Mouse (Mus musculus): ENCODE results near the gene Gm8994. TPM values are rescaled to one million over a fixed set of nuclear protein-coding genes. Genes with fewer than 3 reads are reported as not detected.

Gene Gm8994
- total and polyA plus RNA-seq, 3 experiments, result not detected

DNA sequence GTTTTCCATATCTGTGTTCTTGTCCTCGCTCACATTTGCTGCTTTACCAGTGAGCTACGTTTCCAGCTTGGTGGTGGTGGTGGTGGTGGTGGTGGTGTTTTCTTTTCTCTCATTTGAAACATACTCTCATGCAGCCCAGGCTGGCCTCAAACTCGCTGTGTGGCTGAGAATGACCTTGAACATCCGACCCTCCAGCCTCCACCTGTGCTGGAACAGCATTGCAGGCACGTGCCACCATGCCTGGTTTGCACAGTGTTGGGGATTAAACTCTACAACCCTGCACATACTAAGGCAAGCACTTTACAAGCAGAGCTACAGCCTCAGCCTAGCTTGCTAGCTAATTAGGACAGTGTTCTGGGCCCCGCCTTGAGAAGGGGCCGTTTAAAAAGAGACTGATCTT lies 18.3 kb downstream of the Gm8994 start:
- Histone ChIP-seq H3K79me2 (replicated peaks; ENCODE audit: control insufficient read depth, insufficient read depth, low read length) (no peaks in the 10 kb centered on the region), H3K27ac (no peak overlapping the region), H3K4me3 (no peak overlapping the region), H3K9ac (ENCODE audit: low read depth, low read length) (no peak overlapping the region), H3K27me3 (ENCODE audit: control insufficient read depth, insufficient read depth, low read length) (no peaks in the 10 kb centered on the region), H3K36me3 (ENCODE audit: control insufficient read depth, insufficient read depth, low read length) (no peaks in the 10 kb centered on the region), H3K4me1 (ENCODE audit: control insufficient read depth, insufficient read depth, low read length) (no peaks in the 10 kb centered on the region)
- WGBS, result 74% methylated on average over 7 of the region's 7 CpGs
- no peak for TF ChIP-seq CTCF (IDR thresholded peaks at IDR 0.05)
- no peak for TF ChIP-seq POLR2A (IDR thresholded peaks at IDR 0.05; ENCODE audit: insufficient read depth, low read depth, low read length)
- no peak for TF ChIP-seq EP300 (IDR thresholded peaks at IDR 0.05; ENCODE audit: insufficient read depth, low read depth, low read length)
- intact Hi-C loops (cut with DNase I), result no loop called here
- DNase-seq, result no peak

DNA sequence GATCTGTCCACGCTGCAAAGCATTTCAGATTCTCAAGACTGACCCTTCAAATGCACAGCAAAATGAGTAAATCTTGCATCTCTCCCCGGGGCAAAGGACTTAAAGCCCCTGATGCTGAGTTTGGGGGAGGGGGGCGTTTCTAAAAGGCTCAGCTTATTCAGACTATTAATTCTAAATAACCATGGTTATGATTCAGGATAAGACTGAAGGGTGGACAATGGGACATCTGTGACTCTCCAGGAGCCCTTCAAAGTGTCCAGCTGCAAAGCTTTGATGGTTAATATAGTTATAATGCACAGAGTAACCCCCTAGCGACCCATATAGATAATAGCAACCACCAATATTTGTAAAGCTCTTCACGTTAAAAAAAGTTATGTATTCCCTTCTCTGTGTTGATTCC lies 19.7 kb downstream of the Gm8994 start:
- H3K4me1 ChIP-seq (ENCODE audit: control insufficient read depth, insufficient read depth, low read length), result no peaks in the 10 kb centered on the region
- H3K79me2 ChIP-seq (replicated peaks; ENCODE audit: control insufficient read depth, insufficient read depth, low read length), result no peaks in the 10 kb centered on the region
- no peaks in the 10 kb centered on the region for H3K36me3 ChIP-seq (ENCODE audit: control insufficient read depth, insufficient read depth, low read length)
- H3K9ac ChIP-seq (ENCODE audit: low read depth, low read length), result no peak overlapping the region
- H3K27ac ChIP-seq, result no peak overlapping the region
- intact Hi-C loops (cut with DNase I), result no loop called here
- H3K4me3 ChIP-seq, result no peak overlapping the region
- TF ChIP-seq EP300 (IDR thresholded peaks at IDR 0.05; ENCODE audit: insufficient read depth, low read depth, low read length), result no peak
- TF ChIP-seq CTCF (IDR thresholded peaks at IDR 0.05), result no peak
- TF ChIP-seq POLR2A (IDR thresholded peaks at IDR 0.05; ENCODE audit: insufficient read depth, low read depth, low read length), result no peak
- WGBS, result 58% methylated on average over 5 of the region's 5 CpGs
- no peaks in the 10 kb centered on the region for H3K27me3 ChIP-seq (ENCODE audit: control insufficient read depth, insufficient read depth, low read length)
- no peak for DNase-seq

- 59% methylated on average over 9 of the region's 9 CpGs for WGBS
- intact Hi-C loops (cut with DNase I), result no loop called here
Measured at GRCm38 (mm10) chr6:136347631-136348030, 20.3 kb downstream of the Gm8994 start.

DNA sequence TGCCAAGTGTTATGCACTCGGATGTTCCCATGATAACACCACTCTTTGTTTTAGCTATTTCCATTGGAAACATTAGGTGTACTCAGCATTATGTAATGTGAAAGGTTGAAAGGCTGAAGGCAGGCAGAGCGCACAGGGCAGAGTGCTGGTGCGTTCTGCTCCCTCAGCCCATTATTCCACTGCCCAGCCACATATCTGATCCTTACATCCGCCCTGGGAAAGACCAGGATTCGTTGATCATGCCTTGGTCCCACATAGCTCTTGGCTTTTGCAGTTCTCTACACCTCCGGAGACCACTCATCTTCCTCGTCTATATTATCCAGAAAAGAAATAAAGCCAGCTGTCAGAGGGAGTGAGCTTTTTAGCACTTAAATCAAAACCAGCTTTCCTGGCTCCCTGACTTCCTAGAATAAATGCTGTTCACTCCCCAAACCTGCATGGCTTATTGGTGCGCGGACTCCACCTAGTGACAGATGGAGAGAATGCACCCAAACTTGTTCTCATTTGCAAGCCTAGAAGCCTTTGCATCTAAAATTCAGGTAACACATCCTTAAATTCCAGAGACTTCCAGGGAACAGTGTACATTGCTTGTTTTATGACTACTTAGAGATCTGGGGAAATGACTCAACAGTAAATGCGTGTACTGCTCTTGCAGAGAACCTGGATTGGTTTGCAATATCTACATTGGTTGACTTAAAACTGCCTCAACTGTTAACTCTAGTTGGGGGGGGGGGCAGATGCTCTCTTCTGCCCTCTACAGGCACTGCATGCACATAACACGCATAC lies 26.3 kb downstream of the Gm8994 start:
- Histone ChIP-seq H3K27me3 (ENCODE audit: control insufficient read depth, insufficient read depth, low read length) (no peaks in the 10 kb centered on the region), H3K9ac (ENCODE audit: low read depth, low read length) (no peak overlapping the region), H3K4me1 (ENCODE audit: control insufficient read depth, insufficient read depth, low read length) (no peaks in the 10 kb centered on the region), H3K36me3 (ENCODE audit: control insufficient read depth, insufficient read depth, low read length) (no peaks in the 10 kb centered on the region), H3K79me2 (replicated peaks; ENCODE audit: control insufficient read depth, insufficient read depth, low read length) (no peaks in the 10 kb centered on the region), H3K4me3 (no peak overlapping the region), H3K27ac (no peak overlapping the region)
- peak; percentile 14 to 46 for DNase-seq
- TF ChIP-seq POLR2A (IDR thresholded peaks at IDR 0.05; ENCODE audit: insufficient read depth, low read depth, low read length) (no peak), CTCF (IDR thresholded peaks at IDR 0.05) (peak; percentile 83)
- WGBS, result 37% methylated on average over 11 of the region's 11 CpGs
- intact Hi-C loops (cut with DNase I), result loop anchor here (1.0 kb wide), 2 partner anchors 446 to 909 kb away; no protein-coding TSS in a partner anchor

More at GRCm38 (mm10) chr6:136347631-136348030, 20.3 kb downstream of the Gm8994 start:
- H3K79me2 ChIP-seq (replicated peaks; ENCODE audit: control insufficient read depth, insufficient read depth, low read length), result no peaks in the 10 kb centered on the region
- no peaks in the 10 kb centered on the region for H3K36me3 ChIP-seq (ENCODE audit: control insufficient read depth, insufficient read depth, low read length)
- DNase-seq, result no peak
- H3K4me3 ChIP-seq, result no peak overlapping the region
- TF ChIP-seq CTCF (IDR thresholded peaks at IDR 0.05) (no peak), EP300 (IDR thresholded peaks at IDR 0.05; ENCODE audit: insufficient read depth, low read depth, low read length) (no peak), POLR2A (IDR thresholded peaks at IDR 0.05; ENCODE audit: insufficient read depth, low read depth, low read length) (no peak)
- no peaks in the 10 kb centered on the region for H3K4me1 ChIP-seq (ENCODE audit: control insufficient read depth, insufficient read depth, low read length)
- no peaks in the 10 kb centered on the region for H3K27me3 ChIP-seq (ENCODE audit: control insufficient read depth, insufficient read depth, low read length)
- H3K27ac ChIP-seq, result no peak overlapping the region
- H3K9ac ChIP-seq (ENCODE audit: low read depth, low read length), result no peak overlapping the region

GRCm38 (mm10) chr6:136358471-136358870 lies 31.1 kb downstream of the Gm8994 start:
- Histone ChIP-seq H3K4me3 (no peak overlapping the region), H3K4me1 (ENCODE audit: control insufficient read depth, insufficient read depth, low read length) (no peaks in the 10 kb centered on the region; the same call in 1 of the 2 replicates), H3K27me3 (ENCODE audit: control insufficient read depth, insufficient read depth, low read length) (no peaks in the 10 kb centered on the region), H3K9ac (ENCODE audit: low read depth, low read length) (no peak overlapping the region), H3K27ac (no peak overlapping the region), H3K79me2 (replicated peaks; ENCODE audit: control insufficient read depth, insufficient read depth, low read length) (no peaks in the 10 kb centered on the region), H3K36me3 (ENCODE audit: control insufficient read depth, insufficient read depth, low read length) (no peaks in the 10 kb centered on the region)
- no peak for DNase-seq
- 78% methylated on average over 5 of the region's 5 CpGs for WGBS
- intact Hi-C loops (cut with DNase I), result no loop called here
- TF ChIP-seq EP300 (IDR thresholded peaks at IDR 0.05; ENCODE audit: insufficient read depth, low read depth, low read length) (no peak), POLR2A (IDR thresholded peaks at IDR 0.05; ENCODE audit: insufficient read depth, low read depth, low read length) (no peak), CTCF (IDR thresholded peaks at IDR 0.05) (no peak)

DNA sequence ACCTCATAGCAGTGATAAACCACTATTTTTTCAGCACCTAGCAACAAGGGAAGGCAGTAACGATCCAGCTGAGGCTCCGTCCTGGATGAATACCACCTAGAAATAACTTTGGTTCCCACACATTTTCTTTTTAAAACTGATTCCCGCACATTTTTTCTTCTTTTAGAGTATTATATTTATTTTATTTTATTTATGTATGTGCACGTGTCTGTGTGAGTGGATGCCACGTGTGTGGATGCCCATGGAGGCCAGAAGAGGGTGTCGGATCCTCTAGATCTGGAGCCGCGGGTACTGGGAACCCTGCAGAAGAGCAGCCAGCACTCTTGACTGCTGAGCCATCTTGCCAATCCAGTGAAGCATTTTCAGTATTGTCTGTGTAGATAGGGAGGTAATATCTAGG lies 36.0 kb downstream of the Gm8994 start:
- no peak overlapping the region for H3K27ac ChIP-seq
- H3K9ac ChIP-seq (ENCODE audit: low read depth, low read length), result no peak overlapping the region
- H3K4me1 ChIP-seq (ENCODE audit: control insufficient read depth, insufficient read depth, low read length), result no peaks in the 10 kb centered on the region; the same call in 1 of the 2 replicates
- WGBS, result 81% methylated on average over 8 of the region's 8 CpGs
- no peaks in the 10 kb centered on the region for H3K27me3 ChIP-seq (ENCODE audit: control insufficient read depth, insufficient read depth, low read length)
- DNase-seq, result no peak
- no peaks in the 10 kb centered on the region for H3K36me3 ChIP-seq (ENCODE audit: control insufficient read depth, insufficient read depth, low read length)
- H3K4me3 ChIP-seq, result no peak overlapping the region
- TF ChIP-seq POLR2A (IDR thresholded peaks at IDR 0.05; ENCODE audit: insufficient read depth, low read depth, low read length) (no peak), CTCF (IDR thresholded peaks at IDR 0.05) (no peak), EP300 (IDR thresholded peaks at IDR 0.05; ENCODE audit: insufficient read depth, low read depth, low read length) (no peak)
- intact Hi-C loops (cut with DNase I), result no loop called here
- no peaks in the 10 kb centered on the region for H3K79me2 ChIP-seq (replicated peaks; ENCODE audit: control insufficient read depth, insufficient read depth, low read length)
